Mouse (Mus musculus) liver, adult 2 months (tissue): ENCODE results near the gene C130074G19Rik. TPM values are rescaled to one million over a fixed set of nuclear protein-coding genes. Genes with fewer than 3 reads are reported as not detected.
A peak's percentile ranks its signal among the peaks of the same experiment; 100 is the strongest.

Source experiments
- DNase-seq: peaks from one replicate; pipeline ENCODE4 v3.0.0-alpha.2; 2011; ENCODE audit warnings: low read depth, low spot score; ENCODE audit errors: extremely low read depth
- H3K27ac ChIP-seq: fragments of 200-500 bp; replicated peaks from 2 replicates; pipeline ENCODE4 v1.5.1; 2012; ENCODE audit warnings: low read depth, mild to moderate bottlenecking, control low read depth, inconsistent platforms, low read length; ENCODE audit not compliant: insufficient read depth
- H3K27me3 ChIP-seq: fragments of 200-500 bp; 2 replicates; pipeline ENCODE4 v1.6.1; 2012; ENCODE audit warnings: mild to moderate bottlenecking, moderate library complexity, low read length, inconsistent platforms; ENCODE audit not compliant: control insufficient read depth, insufficient read depth
- H3K36me3 ChIP-seq: fragments of 200-500 bp; 2 replicates; pipeline ENCODE4 v1.6.1; 2012; ENCODE audit warnings: low read length, inconsistent platforms; ENCODE audit not compliant: control insufficient read depth, insufficient read depth
- H3K4me1 ChIP-seq: fragments of 200-500 bp; 2 replicates; pipeline ENCODE4 v1.6.1; 2011; ENCODE audit warnings: low read length; ENCODE audit not compliant: control insufficient read depth, insufficient read depth
- H3K4me3 ChIP-seq: fragments of 200-500 bp; 2 replicates; pipeline ENCODE4 v1.5.1; 2011; ENCODE audit warnings: low read depth, mild to moderate bottlenecking, control low read depth, low read length, moderate library complexity; ENCODE audit not compliant: insufficient read depth
- H3K79me2 ChIP-seq: fragments of 200-500 bp; 2 replicates; pipeline ENCODE4 v1.6.1; 2012; ENCODE audit warnings: inconsistent platforms, mild to moderate bottlenecking, low read length, moderate library complexity; ENCODE audit not compliant: control insufficient read depth, insufficient read depth
- H3K9ac ChIP-seq: fragments of 200-500 bp; 2 replicates; pipeline ENCODE4 v1.6.1; 2012; ENCODE audit warnings: low read depth, mild to moderate bottlenecking, control low read depth, inconsistent platforms, low read length
- CTCF ChIP-seq: fragments of 200-500 bp; IDR thresholded peaks from 2 replicates; pipeline ENCODE4 v1.5.1; 2011; ENCODE audit warnings: low read depth, low read length, control low read depth
- POLR2A ChIP-seq: fragments of 200-500 bp; IDR thresholded peaks from 2 replicates; pipeline ENCODE4 v1.6.1; 2011; ENCODE audit warnings: low read length, control low read depth; ENCODE audit not compliant: insufficient read depth; ENCODE audit errors: extremely low read depth
- WGBS: fragments of 180-500 bp; shearing (Covaris S2); methylation state at CpG from one replicate; pipeline ENCODE4 v1.1.7; 2018; 5-methylcytosine and 5-hydroxymethylcytosine counted together
- polyA plus RNA-seq: library from polyadenylated mRNA; depleted of rRNA; stranded (reverse); fragments of >200 nt; gene quantifications from 2 replicates; pipeline ENCODE4 v1.2.3, GENCODE M21; 2012
- total RNA-seq: library from RNA; depleted of rRNA; stranded (reverse); fragments of >200 nt; gene quantifications from 2 replicates; pipeline ENCODE4 v1.2.3, GENCODE M21; 2014

The C130074G19Rik gene
- total and polyA plus RNA-seq, 2 experiments = 56.3 to 88.6 TPM

GRCm38 (mm10) chr1:184881861-184882260 lies 1.2 kb downstream of the C130074G19Rik start:
- peak overlapping the region; percentile 95 for H3K4me3 ChIP-seq
- WGBS = 9% methylated on average over 7 of the region's 7 CpGs
- TF ChIP-seq POLR2A = no peak
- TF ChIP-seq CTCF = no peak
- H3K36me3 ChIP-seq = peaks cover 5% of the 10 kb centered on the region; the same call in 1 of the 2 replicates
- peak overlapping the region; percentile 97 for H3K9ac ChIP-seq
- H3K4me1 ChIP-seq = peaks cover 33% of the 10 kb centered on the region
- peak overlapping the region; percentile 99 for H3K27ac ChIP-seq
- DNase-seq = peak; percentile 89
- H3K27me3 ChIP-seq = no peaks in the 10 kb centered on the region
- peaks cover 44% of the 10 kb centered on the region for H3K79me2 ChIP-seq

- H3K9ac ChIP-seq = peak overlapping the region; percentile 97
- DNase-seq = peak; percentile 59
- H3K4me3 ChIP-seq = peak overlapping the region; percentile 95
- peaks cover 44% of the 10 kb centered on the region for H3K79me2 ChIP-seq
- peaks cover 5% of the 10 kb centered on the region; the same call in 1 of the 2 replicates for H3K36me3 ChIP-seq
- no peaks in the 10 kb centered on the region for H3K27me3 ChIP-seq
- H3K27ac ChIP-seq = peak overlapping the region; percentile 99
- H3K4me1 ChIP-seq = peaks cover 33% of the 10 kb centered on the region
- no peak for TF ChIP-seq CTCF
- TF ChIP-seq POLR2A = no peak
- 25% methylated on average over 5 of the region's 5 CpGs for WGBS
Observed at GRCm38 (mm10) chr1:184881211-184881610, 1.8 kb downstream of the C130074G19Rik start.

- Histone ChIP-seq H3K4me1 (peaks cover 46% of the 10 kb centered on the region), H3K36me3 (peaks cover 5% of the 10 kb centered on the region; the same call in 1 of the 2 replicates), H3K27ac (peak overlapping the region; percentile 33), H3K27me3 (no peaks in the 10 kb centered on the region), H3K4me3 (no peak overlapping the region), H3K79me2 (peaks cover 49% of the 10 kb centered on the region), H3K9ac (0 out of 2 replicates have a peak overlapping the region, but pooled peaks have one; percentile 8)
- TF ChIP-seq CTCF (no peak), POLR2A (no peak)
- no peak for DNase-seq
- 54% methylated on average over 6 of the region's 6 CpGs for WGBS
Observed at GRCm38 (mm10) chr1:184878860-184879259, 4.2 kb downstream of the C130074G19Rik start.

GRCm38 (mm10) chr1:184877306-184877705 lies 5.7 kb downstream of the C130074G19Rik start:
- Histone ChIP-seq H3K4me3 (no peak overlapping the region), H3K36me3 (peaks cover 11% of the 10 kb centered on the region; the same call in 1 of the 2 replicates), H3K9ac (no peak overlapping the region), H3K79me2 (peaks cover 44% of the 10 kb centered on the region), H3K4me1 (peaks cover 56% of the 10 kb centered on the region), H3K27ac (0 out of 2 replicates have a peak overlapping the region, but pooled peaks have one; percentile 0), H3K27me3 (no peaks in the 10 kb centered on the region)
- WGBS = 42% methylated on average over 2 of the region's 2 CpGs
- no peak for DNase-seq
- TF ChIP-seq POLR2A (no peak), CTCF (no peak)

- peaks cover 18% of the 10 kb centered on the region for H3K79me2 ChIP-seq
- DNase-seq = peak; percentile 71
- 31% methylated on average over 11 of the region's 11 CpGs for WGBS
- peaks cover 6% of the 10 kb centered on the region; the same call in 1 of the 2 replicates for H3K36me3 ChIP-seq
- H3K4me3 ChIP-seq = no peak overlapping the region
- 0 out of 2 replicates have a peak overlapping the region, but pooled peaks have one; percentile 1 for H3K9ac ChIP-seq
- H3K27ac ChIP-seq = peak overlapping the region; percentile 42
- no peaks in the 10 kb centered on the region for H3K27me3 ChIP-seq
- H3K4me1 ChIP-seq = peaks cover 65% of the 10 kb centered on the region
- TF ChIP-seq POLR2A (no peak), CTCF (no peak)
Observed at GRCm38 (mm10) chr1:184873910-184874309, 9.1 kb downstream of the C130074G19Rik start.
